Mouse (Mus musculus) heart, postnatal 0 days (tissue): ENCODE measurements at regions not wholly inside any gene's neighbourhood (a gene's known extent, or its start where the extent isn't known, plus 50 kb on each side); places are given as distances from the start of the nearest gene placed in this dataset.

ENCODE experiments used
- ATAC-seq: fragments of 200-750 bp; cut with Nextera tagmentation; 2 replicates; pipeline ENCODE4 v1.8.0; 2017; ENCODE audit warnings: low read depth, moderate number of reproducible peaks, moderate library complexity; ENCODE audit not compliant: insufficient read depth
- DNase-seq: peaks from one replicate; pipeline ENCODE4 v3.0.0-alpha.2; 2016; ENCODE audit warnings: low spot score
- H3K27ac ChIP-seq: fragments of 300-500 bp; sonication (generic); 2 replicates; pipeline ENCODE4 v1.5.1; 2014; ENCODE audit warnings: low read depth, mild to moderate bottlenecking
- H3K27me3 ChIP-seq: fragments of 300-500 bp; sonication (generic); 2 replicates; pipeline ENCODE4 v1.6.1; 2014; ENCODE audit warnings: low read length, mixed read lengths; ENCODE audit not compliant: control insufficient read depth, insufficient read depth
- H3K36me3 ChIP-seq: fragments of 300-500 bp; sonication (generic); replicated peaks from 2 replicates; pipeline ENCODE4 v1.6.1; 2014; ENCODE audit warnings: low read length, mixed read lengths; ENCODE audit not compliant: control insufficient read depth, insufficient read depth
- H3K4me1 ChIP-seq: fragments of 300-500 bp; sonication (generic); 2 replicates; pipeline ENCODE4 v1.6.1; 2014; ENCODE audit warnings: antibody characterized with exemption; ENCODE audit not compliant: control insufficient read depth, insufficient read depth
- H3K4me2 ChIP-seq: fragments of 300-500 bp; sonication (generic); 2 replicates; pipeline ENCODE4 v1.6.1; 2014; ENCODE audit warnings: low read depth, mild to moderate bottlenecking, low read length, moderate library complexity
- H3K4me3 ChIP-seq: fragments of 300-500 bp; sonication (generic); 2 replicates; pipeline ENCODE4 v1.5.1; 2014; ENCODE audit warnings: low read depth, low read length
- H3K9ac ChIP-seq: fragments of 300-500 bp; sonication (generic); replicated peaks from 2 replicates; pipeline ENCODE4 v1.6.1; 2014; ENCODE audit warnings: low read depth, low read length, mixed read lengths
- H3K9me3 ChIP-seq: fragments of 300-500 bp; sonication (generic); replicated peaks from 2 replicates; pipeline ENCODE4 v1.6.1; 2016; ENCODE audit warnings: low read length; ENCODE audit not compliant: control insufficient read depth
- CTCF ChIP-seq: IDR thresholded peaks from 2 replicates; pipeline ENCODE4 v1.5.1; 2016; ENCODE audit warnings: antibody characterized with exemption, control low read depth, low read depth
- EP300 ChIP-seq: IDR thresholded peaks from 2 replicates; pipeline ENCODE4 v1.6.1; 2016; ENCODE audit warnings: antibody characterized with exemption, low read depth
- WGBS: fragments of 180-500 bp; shearing (Covaris S2); extraction: QIAGEN DNeasy Blood & Tissue Kit; methylation state at CpG from one replicate; pipeline ENCODE4 v1.1.7; 2014; 5-methylcytosine and 5-hydroxymethylcytosine counted together

DNA sequence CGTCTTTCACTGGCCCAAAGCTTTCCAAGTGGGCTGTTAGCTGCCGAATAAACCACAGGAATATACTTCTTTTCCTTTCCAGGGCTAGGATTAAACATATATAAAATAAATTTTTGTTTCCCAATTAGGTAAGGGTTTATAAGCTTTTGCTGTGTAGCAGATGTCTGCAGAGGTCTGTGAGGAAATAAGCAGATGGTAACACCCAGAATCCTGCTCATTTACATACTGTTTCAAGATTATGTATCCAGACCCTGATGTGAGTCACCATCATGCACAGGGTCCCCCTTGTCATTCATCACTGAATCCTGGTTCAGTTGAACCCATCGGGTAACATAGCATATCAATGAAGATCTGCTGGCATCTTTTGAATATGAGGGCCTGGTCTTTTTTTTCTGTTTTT, 242.9 kb downstream of the Pdzph1 start:
- Histone ChIP-seq H3K4me3 (no peak overlapping the region), H3K4me2 (no peak overlapping the region), H3K9ac (no peak overlapping the region), H3K9me3 (peaks cover 6% of the 10 kb centered on the region; the same call in 1 of the 2 replicates), H3K36me3 (no peaks in the 10 kb centered on the region), H3K4me1 (no peaks in the 10 kb centered on the region), H3K27ac (no peak overlapping the region), H3K27me3 (no peaks in the 10 kb centered on the region)
- TF ChIP-seq CTCF, result no peak
- no peak for TF ChIP-seq EP300
- DNase-seq (no peak), ATAC-seq (no peak)
- WGBS, result 79% methylated on average over 3 of the region's 3 CpGs

- Histone ChIP-seq H3K36me3 (no peaks in the 10 kb centered on the region), H3K9me3 (no peaks in the 10 kb centered on the region), H3K4me3 (no peak overlapping the region), H3K27me3 (no peaks in the 10 kb centered on the region), H3K4me1 (no peaks in the 10 kb centered on the region), H3K9ac (no peak overlapping the region), H3K4me2 (no peak overlapping the region), H3K27ac (no peak overlapping the region)
- 72% methylated on average over 2 of the region's 2 CpGs for WGBS
- no peak for TF ChIP-seq EP300
- no peak for TF ChIP-seq CTCF
- DNase-seq (no peak), ATAC-seq (no peak)
Observed at GRCm38 (mm10) chr17:58710748-58711478, 280.3 kb downstream of the Pdzph1 start.

DNA sequence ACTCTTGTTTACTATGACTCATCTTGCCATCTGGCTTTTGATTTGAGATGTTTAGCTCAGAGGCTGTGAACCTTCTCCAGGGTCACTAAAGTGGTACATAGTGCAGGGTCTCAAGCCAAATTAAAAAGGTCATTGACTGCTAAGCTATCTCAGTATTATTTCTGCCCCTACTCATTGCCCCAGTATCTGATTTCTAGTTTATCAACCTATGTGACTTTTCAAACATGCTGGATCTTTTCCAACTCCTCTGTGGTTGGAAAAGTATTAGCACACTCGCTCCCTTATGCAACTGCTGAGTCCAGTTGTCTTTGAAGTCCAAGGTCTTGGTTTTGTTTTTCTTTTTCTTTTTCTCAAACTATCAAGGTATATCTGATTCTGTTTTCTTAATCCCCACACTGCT, 301.0 kb downstream of the Pdzph1 start:
- Histone ChIP-seq H3K36me3 (no peaks in the 10 kb centered on the region), H3K27ac (no peak overlapping the region), H3K4me3 (no peak overlapping the region), H3K4me2 (no peak overlapping the region), H3K9me3 (no peaks in the 10 kb centered on the region; the same call in 1 of the 2 replicates), H3K4me1 (no peaks in the 10 kb centered on the region), H3K27me3 (no peaks in the 10 kb centered on the region), H3K9ac (no peak overlapping the region)
- ATAC-seq (no peak), DNase-seq (no peak)
- 56% methylated on average over 1 of the region's 1 CpGs for WGBS
- TF ChIP-seq CTCF (no peak), EP300 (no peak)

- no peak overlapping the region for H3K9ac ChIP-seq
- no peak for TF ChIP-seq EP300
- no peak for TF ChIP-seq CTCF
- H3K4me1 ChIP-seq, result no peaks in the 10 kb centered on the region
- no peak overlapping the region for H3K4me2 ChIP-seq
- no peaks in the 10 kb centered on the region for H3K36me3 ChIP-seq
- DNase-seq (no peak), ATAC-seq (no peak)
- no peak overlapping the region for H3K27ac ChIP-seq
- no peaks in the 10 kb centered on the region for H3K9me3 ChIP-seq
- H3K27me3 ChIP-seq, result no peaks in the 10 kb centered on the region
- no peak overlapping the region for H3K4me3 ChIP-seq
- WGBS, result 34% methylated on average over 2 of the region's 2 CpGs
Observed at GRCm38 (mm10) chr17:58672291-58672690, 318.9 kb downstream of the Pdzph1 start.

- H3K36me3 ChIP-seq, result no peaks in the 10 kb centered on the region
- no peaks in the 10 kb centered on the region for H3K4me1 ChIP-seq
- 78% methylated on average over 3 of the region's 3 CpGs for WGBS
- no peak for DNase-seq
- H3K4me3 ChIP-seq, result no peak overlapping the region
- no peaks in the 10 kb centered on the region for H3K27me3 ChIP-seq
- H3K27ac ChIP-seq, result no peak overlapping the region
- ATAC-seq, result no peak
- H3K4me2 ChIP-seq, result no peak overlapping the region
- no peaks in the 10 kb centered on the region for H3K9me3 ChIP-seq
- no peak for TF ChIP-seq EP300
- TF ChIP-seq CTCF, result no peak
- H3K9ac ChIP-seq, result no peak overlapping the region
Observed at GRCm38 (mm10) chr17:58668036-58668435, 323.1 kb downstream of the Pdzph1 start.

DNA sequence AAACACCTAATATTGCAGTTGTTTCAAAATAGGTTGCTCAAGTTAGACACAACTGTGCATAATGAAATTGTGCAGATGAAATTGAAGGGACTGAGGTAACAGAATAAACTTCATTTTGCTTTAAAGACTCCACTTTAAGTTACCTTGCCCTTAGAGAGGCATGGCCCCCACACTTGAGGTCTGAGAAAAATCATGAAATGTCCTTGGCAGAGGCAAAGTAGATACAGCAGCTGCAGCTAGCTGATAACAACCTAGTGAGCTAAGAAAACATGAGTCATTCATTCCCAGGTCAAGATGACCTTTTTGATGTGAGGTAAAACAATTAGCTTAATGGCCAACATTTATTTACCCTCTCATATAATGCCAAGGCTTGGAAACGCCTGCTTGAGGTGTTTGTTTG, 347.4 kb downstream of the Pdzph1 start:
- TF ChIP-seq EP300 (no peak), CTCF (no peak)
- H3K9me3 ChIP-seq, result no peaks in the 10 kb centered on the region
- H3K36me3 ChIP-seq, result no peaks in the 10 kb centered on the region
- DNase-seq (peak; percentile 14), ATAC-seq (no peak)
- no peak overlapping the region for H3K4me3 ChIP-seq
- no peak overlapping the region for H3K9ac ChIP-seq
- no peak overlapping the region for H3K27ac ChIP-seq
- H3K4me1 ChIP-seq, result no peaks in the 10 kb centered on the region
- no peaks in the 10 kb centered on the region for H3K27me3 ChIP-seq
- 23% methylated on average over 1 of the region's 1 CpGs for WGBS
- H3K4me2 ChIP-seq, result no peak overlapping the region
